Mouse (Mus musculus) MEL (cell line): ENCODE results near the gene Thap4.

Experiments used
- CHD1 ChIP-seq: IDR thresholded peaks from 2 replicates; pipeline ENCODE4 v1.6.1; 2012; ENCODE audit warnings: low read depth, mild to moderate bottlenecking, inconsistent platforms, low read length, improper control_type of control experiment
- CHD2 ChIP-seq: IDR thresholded peaks from 2 replicates; pipeline ENCODE4 v1.6.1; 2011; ENCODE audit warnings: low read length, improper control_type of control experiment
- CTCF ChIP-seq, 3 experiments: IDR thresholded peaks in 2 of 3; conservative IDR thresholded peaks in 1 of 3; 2 replicates each; pipeline ENCODE4 v1.5.1; 2011 to 2012; ENCODE audit warnings: low read length in 3 of 3, low read depth in 2 of 3, mild to moderate bottlenecking in 2 of 3, improper control_type of control experiment in 1 of 3, inconsistent platforms in 1 of 3, mixed read lengths in 1 of 3, moderate library complexity in 1 of 3; ENCODE audit not compliant: control insufficient read depth in 1 of 3, insufficient read depth in 1 of 3, poor library complexity in 1 of 3, severe bottlenecking in 1 of 3
- ELF1 ChIP-seq: IDR thresholded peaks from 2 replicates; pipeline ENCODE4 v1.6.1; 2014; ENCODE audit warnings: low read depth, mild to moderate bottlenecking, inconsistent platforms, low read length, improper control_type of control experiment, moderate library complexity
- EP300 ChIP-seq, 2 experiments: IDR thresholded peaks; 2 replicates each; pipeline ENCODE4 v1.6.1; 2011; ENCODE audit warnings: improper control_type of control experiment in 2 of 2, low read length in 2 of 2, low read depth in 1 of 2, mild to moderate bottlenecking in 1 of 2
- GATA1 ChIP-seq: IDR thresholded peaks from 2 replicates; pipeline ENCODE4 v1.6.1; 2011; ENCODE audit warnings: low read depth, low read length, improper control_type of control experiment
- HCFC1 ChIP-seq: IDR thresholded peaks from 2 replicates; pipeline ENCODE4 v1.6.1; 2012; ENCODE audit warnings: low read depth, mild to moderate bottlenecking, inconsistent platforms, low read length, improper control_type of control experiment, moderate library complexity
- KAT2A ChIP-seq: conservative IDR thresholded peaks from 2 replicates; pipeline ENCODE4 v1.6.1; 2012; ENCODE audit warnings: low read depth, low read length, improper control_type of control experiment, inconsistent platforms
- POLR2A ChIP-seq, 2 experiments: IDR thresholded peaks; 2 replicates each; pipeline ENCODE4 v1.6.1; 2011 to 2012; ENCODE audit warnings: low read length in 2 of 2, mild to moderate bottlenecking in 2 of 2, control low read depth in 1 of 2, improper control_type of control experiment in 1 of 2, low read depth in 1 of 2, moderate library complexity in 1 of 2; ENCODE audit not compliant: control insufficient read depth in 1 of 2, insufficient read depth in 1 of 2, poor library complexity in 1 of 2
- SIN3A ChIP-seq: IDR thresholded peaks from 2 replicates; pipeline ENCODE4 v1.6.1; 2012; ENCODE audit warnings: low read length, improper control_type of control experiment, inconsistent platforms
- ZKSCAN1 ChIP-seq: IDR thresholded peaks from 2 replicates; pipeline ENCODE4 v1.6.1; 2012; ENCODE audit warnings: low read depth, mild to moderate bottlenecking, inconsistent platforms, low read length, improper control_type of control experiment, moderate library complexity

DNA sequence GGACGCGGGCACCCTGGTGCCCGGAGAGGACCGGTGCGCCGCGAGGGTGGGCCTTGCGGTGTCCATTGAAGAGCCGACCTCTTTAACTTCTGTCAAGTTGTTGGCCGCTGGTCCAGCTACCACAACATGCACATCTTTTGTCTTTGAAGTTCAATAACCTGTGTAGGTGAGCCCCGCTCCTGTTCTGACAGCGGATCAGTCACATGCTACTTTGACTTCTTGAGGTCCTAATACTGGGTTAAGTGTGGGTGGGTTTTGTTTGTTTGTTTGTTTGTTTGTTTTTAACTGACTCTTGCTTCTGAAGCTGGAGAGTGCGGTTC is 587 bp upstream of the Thap4 start:
- TF ChIP-seq CTCF (IDR thresholded peaks at IDR 0.05 in 2 of 3, conservative IDR thresholded peaks at IDR 0.05 in 1 of 3; ENCODE audit: control insufficient read depth in 1 of 3, insufficient read depth in 1 of 3, low read depth in 2 of 3, low read length in 3 of 3, poor library complexity in 1 of 3, severe bottlenecking in 1 of 3) (no peak), CHD2 (no peak), GATA1 (no peak), EP300 (IDR thresholded peaks at IDR 0.05; ENCODE audit: low read depth in 1 of 2, low read length in 2 of 2) (no peak), SIN3A (no peak), CHD1 (no peak), ZKSCAN1 (no peak), POLR2A (IDR thresholded peaks at IDR 0.05; ENCODE audit: control insufficient read depth in 1 of 2, insufficient read depth in 1 of 2, low read depth in 1 of 2, low read length in 2 of 2, poor library complexity in 1 of 2) (no peak), HCFC1 (no peak), ELF1 (no peak), KAT2A (no peak)
